Mouse (Mus musculus) inflammation-experienced regulatory T-cells (primary cell): Measurements from ENCODE around the gene Olfr48. TPM values are rescaled to one million over a fixed set of nuclear protein-coding genes. Genes with fewer than 3 reads are reported as not detected.

Source experiments
- polyA plus RNA-seq, 2 experiments: library from polyadenylated mRNA; unstranded; fragments of 100-300 nt; shearing (Covaris generic); gene quantifications; one replicate each; pipeline ENCODE4 v1.2.1; 2017

The Olfr48 gene
- under 1 TPM in 1 of 2 experiments, not detected in 1; 0.67 TPM for polyA plus RNA-seq

DNA sequence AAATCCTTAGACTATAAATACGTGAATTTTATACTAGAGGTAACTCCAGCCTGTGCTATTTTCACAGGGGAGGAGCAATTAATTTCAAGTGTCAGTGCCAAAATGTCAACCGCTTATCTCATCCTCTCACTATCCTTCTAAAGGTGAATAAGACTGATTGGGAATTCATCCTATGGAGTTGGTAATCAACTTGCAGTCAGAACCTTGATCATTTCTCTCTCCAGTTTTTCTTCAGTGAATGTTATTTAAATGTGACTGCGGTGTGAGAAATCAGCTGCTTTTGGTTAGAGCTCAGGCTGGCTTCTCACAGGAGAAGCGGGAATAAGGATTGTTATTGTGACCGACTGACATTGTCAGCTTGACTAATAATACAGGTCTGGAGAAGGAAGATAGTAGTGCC lies at the start of gene Olfr48:
Gene Olfr48 (minus strand): TSS at position 101 of the 400 bp plus-strand sequence.

DNA sequence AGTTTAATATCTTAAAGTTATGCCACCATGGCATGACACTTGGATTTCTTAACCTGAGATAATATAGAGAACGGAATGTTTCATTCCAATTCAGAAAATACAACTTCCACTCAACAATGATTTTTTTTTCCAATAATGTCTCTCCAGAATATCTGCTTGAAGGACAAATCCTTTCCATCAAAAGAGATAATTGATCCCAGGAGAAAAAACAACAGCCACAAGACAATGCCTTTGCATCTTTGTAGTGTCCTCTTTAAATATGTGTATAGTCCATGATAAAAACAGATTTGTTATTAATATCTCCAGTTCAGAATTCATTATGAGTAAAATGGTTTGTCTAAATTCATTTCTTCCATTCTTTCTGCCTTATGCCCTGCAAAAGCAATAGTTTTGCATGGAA lies 30.1 kb upstream of the Olfr48 start, which contains the start of gene Olfr1257:
Gene Olfr1257 (plus strand): TSS at position 301 of the 400 bp plus-strand sequence.

GRCm38 (mm10) chr2:89841455-89841854 lies 6.5 kb downstream of the Olfr48 start, which contains the start of gene Olfr1256:
Olfr1256 (minus strand) TSS chr2:89841555.

DNA sequence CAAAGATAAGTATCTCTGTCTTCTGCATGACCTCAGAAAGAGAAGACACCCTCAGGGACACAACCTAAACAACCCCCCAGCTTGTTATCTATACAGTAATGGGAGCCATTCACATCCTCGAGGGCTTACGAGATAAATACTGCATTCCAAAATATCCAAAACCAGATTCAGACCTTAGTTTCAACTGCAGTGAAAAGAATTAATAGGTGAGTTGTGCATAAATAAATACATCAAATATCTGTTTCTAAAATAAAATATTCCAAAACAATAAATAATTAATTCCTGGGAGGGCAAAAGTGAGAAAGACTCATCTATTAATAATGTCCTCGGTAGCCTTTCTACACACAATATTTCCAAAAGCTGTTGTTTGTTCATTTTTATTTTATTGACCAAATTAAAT lies 36.3 kb downstream of the Olfr48 start, which contains the start of gene Olfr1255:
Gene Olfr1255 (plus strand): TSS at position 301 of the 400 bp plus-strand sequence.

GRCm38 (mm10) chr2:89793519-89793918 lies 54.5 kb downstream of the Olfr48 start, which contains the start of gene Olfr1254:
Olfr1254 (minus strand) TSS chr2:89793619.

Other genes with a start within 250 kb of the Olfr48 start
- under 1 TPM; 0.11 to 0.39 TPM for gene Olfr1247, start 234.1 kb downstream of the Olfr48 start, polyA plus RNA-seq
- gene Olfr1248, start 230.0 kb downstream of the Olfr48 start, polyA plus RNA-seq = not detected
- gene Olfr1249, start 213.2 kb downstream of the Olfr48 start, polyA plus RNA-seq = not detected
- gene Olfr1250, start 186.7 kb downstream of the Olfr48 start, polyA plus RNA-seq = under 1 TPM in 1 of 2 experiments, not detected in 1; 0.09 TPM
- not detected for gene Olfr1251, start 176.3 kb downstream of the Olfr48 start, polyA plus RNA-seq
- not detected for gene Olfr1252, start 123.2 kb downstream of the Olfr48 start, polyA plus RNA-seq
- gene Olfr1253, start 91.1 kb downstream of the Olfr48 start, polyA plus RNA-seq = not detected
- gene Olfr1254, start 54.6 kb downstream of the Olfr48 start, polyA plus RNA-seq = not detected
- not detected for gene Olfr1255, start 36.2 kb downstream of the Olfr48 start, polyA plus RNA-seq
- gene Olfr1256, start 6.7 kb downstream of the Olfr48 start, polyA plus RNA-seq = not detected
- not detected for gene Olfr1257, start 30.2 kb upstream of the Olfr48 start, polyA plus RNA-seq
- gene Olfr1258, start 79.1 kb upstream of the Olfr48 start, polyA plus RNA-seq = under 1 TPM in 1 of 2 experiments, not detected in 1; 0.37 TPM
- gene Olfr1259, start 100.5 kb upstream of the Olfr48 start, polyA plus RNA-seq = under 1 TPM in 1 of 2 experiments, not detected in 1; 0.08 TPM
- not detected for gene Olfr1260, start 126.1 kb upstream of the Olfr48 start, polyA plus RNA-seq
- under 1 TPM in 1 of 2 experiments, not detected in 1; 0.38 TPM for gene Olfr1261, start 143.0 kb upstream of the Olfr48 start, polyA plus RNA-seq
- not detected for gene Olfr1262, start 151.9 kb upstream of the Olfr48 start, polyA plus RNA-seq
- under 1 TPM; 0.07 to 0.34 TPM for gene Olfr1263, start 163.9 kb upstream of the Olfr48 start, polyA plus RNA-seq
- gene Olfr1264, start 177.4 kb upstream of the Olfr48 start, polyA plus RNA-seq = under 1 TPM; 0.04 to 0.38 TPM
- under 1 TPM; 0.07 to 0.23 TPM for gene Olfr1265, start 187.1 kb upstream of the Olfr48 start, polyA plus RNA-seq
- gene Olfr140, start 215.4 kb upstream of the Olfr48 start, polyA plus RNA-seq = not detected